Mouse (Mus musculus) left cerebral cortex, adult 11 months (tissue): Measurements from ENCODE around the gene Prr5.

Source experiments
- DNase-seq: peaks from one replicate; pipeline ENCODE4 v3.0.0; 2022; ENCODE audit warnings: low spot score

Gene Prr5

DNA sequence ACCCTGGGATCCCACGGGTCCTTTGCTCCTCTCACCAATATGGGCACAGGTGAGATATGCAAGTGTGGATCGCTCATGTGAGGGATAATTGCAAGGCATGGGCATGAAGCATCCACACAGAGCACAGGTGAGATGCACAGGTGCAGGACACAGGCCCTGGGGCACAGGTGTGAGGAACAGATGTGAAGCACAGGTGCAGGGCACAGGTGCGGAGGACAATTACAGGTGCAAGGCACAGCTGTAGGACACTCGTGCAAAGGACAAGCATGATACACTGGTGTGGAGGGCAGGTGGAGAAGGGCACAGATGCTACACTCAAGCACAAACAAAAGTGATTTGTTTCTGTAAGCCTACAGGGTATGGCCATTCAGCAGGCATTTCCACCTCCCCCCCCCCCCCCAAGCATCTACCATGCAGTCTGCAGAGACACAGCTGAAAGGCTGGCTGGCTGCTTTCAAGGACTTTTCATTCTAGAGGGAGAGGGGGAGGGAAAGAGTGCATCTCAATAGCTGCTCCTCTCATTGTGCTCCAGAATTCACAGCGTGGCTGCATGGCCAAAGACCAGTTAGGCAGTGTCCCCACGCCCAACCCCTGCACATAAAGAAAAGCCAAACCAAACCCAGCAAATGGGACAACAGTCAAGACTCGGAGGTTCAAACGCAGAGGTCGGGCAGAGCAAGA is 11.9 kb upstream of the Prr5 start:
- DNase-seq, result no peak

GRCm38 (mm10) chr15:84658655-84659054 is 10.8 kb upstream of the Prr5 start:
- no peak for DNase-seq

DNA sequence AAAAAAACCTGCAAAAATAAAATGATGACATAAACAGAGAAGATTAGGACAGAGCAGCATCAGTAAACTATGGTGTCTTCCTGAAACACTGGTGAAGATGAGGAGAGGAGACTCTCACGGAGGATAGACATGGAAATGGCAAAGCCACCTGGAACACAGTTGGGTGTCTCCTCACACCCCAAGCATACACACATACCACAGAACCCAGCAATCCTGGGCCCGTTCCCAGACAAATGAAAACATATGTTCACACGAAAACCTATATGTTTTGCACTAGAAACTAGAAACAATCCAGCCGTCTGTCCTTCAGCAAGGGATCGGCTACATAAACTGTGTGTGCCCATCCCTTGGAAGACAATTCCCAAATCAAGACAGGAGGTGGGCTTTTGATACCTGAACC is 9.6 kb upstream of the Prr5 start:
- DNase-seq, result no peak

DNA sequence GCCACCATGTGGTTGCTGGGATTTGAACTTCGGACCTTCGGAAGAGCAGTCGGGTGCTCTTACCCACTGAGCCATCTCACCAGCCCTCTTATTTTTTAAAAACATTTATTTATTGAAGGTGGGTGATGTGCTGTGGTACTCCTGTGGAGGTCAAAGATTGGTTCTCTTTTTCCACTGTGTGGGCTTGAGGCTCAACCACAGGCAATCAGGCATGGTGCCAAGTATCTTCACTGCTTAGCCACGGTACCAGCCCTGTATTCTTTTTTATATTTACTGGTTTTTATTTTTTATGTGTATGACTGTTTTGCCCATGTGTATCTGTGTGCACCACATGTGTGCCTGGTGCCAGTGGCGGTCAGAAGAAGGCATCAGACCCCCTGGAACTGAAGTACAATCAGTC is 8.1 kb upstream of the Prr5 start:
- no peak for DNase-seq

- no peak for DNase-seq
Measured at GRCm38 (mm10) chr15:84662952-84663684, 6.3 kb upstream of the Prr5 start.

DNA sequence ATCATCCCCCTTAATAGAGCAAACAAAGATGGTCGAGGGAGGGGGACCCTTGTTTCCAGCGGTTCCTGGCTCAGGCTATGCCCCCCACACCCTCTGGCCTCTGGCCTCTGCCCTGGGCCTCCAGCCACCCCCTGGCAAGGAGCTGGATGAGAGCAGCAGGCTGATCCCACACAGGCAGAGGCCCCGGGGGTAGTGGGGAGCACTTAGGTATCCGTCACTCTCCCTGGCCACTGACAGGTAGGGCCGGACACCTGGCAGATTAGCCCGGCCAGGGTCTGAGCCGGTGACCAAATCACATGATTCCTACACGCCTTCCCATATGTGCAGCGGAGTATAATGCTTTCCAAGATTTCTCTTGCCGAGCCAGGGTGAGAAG is 5.7 kb upstream of the Prr5 start:
- no peak for DNase-seq

DNA sequence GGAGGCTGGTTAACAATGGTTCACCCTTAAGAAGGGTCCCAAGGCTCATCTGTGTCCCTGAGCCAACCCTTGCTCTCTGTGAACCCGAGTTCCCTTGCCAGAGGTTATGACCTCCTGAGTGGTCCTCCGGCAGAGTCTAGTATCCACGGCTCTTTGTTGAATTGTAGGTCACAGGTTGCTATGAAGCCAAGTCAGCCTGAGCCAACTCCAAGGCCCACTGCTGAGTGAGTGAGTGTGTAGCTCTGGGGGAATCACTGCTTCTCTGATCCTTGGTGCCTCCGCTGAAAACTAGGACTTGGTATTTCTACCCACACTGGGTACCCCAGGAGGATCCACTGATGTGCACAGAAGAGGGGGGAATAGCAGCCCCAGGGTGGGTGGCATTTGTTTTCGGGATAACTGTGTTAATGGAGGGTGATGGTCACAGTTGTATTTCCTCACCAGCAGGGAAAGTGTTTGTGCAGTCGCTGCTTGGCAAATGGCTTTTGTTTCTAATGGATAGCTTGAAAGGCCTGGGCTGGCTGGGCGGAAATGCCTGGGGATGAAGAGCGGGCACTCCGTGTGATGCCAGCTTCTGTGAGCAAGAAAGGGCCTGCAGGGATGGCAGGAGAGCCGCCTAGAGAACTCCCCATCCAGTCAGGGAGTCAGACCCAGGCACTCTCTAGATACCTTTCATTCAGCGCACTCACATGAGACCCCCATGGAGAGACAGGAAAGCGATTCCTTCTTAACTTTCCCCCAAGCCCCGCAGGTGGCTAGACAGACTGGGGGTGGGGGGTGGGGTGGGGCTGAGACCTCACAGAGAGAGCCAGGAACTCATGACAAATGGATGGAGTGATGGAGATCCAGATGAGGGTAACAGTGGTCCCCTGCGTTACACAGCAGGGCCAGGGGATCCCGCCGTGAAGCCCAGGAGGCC is 4.6 kb upstream of the Prr5 start:
- no peak for DNase-seq

DNA sequence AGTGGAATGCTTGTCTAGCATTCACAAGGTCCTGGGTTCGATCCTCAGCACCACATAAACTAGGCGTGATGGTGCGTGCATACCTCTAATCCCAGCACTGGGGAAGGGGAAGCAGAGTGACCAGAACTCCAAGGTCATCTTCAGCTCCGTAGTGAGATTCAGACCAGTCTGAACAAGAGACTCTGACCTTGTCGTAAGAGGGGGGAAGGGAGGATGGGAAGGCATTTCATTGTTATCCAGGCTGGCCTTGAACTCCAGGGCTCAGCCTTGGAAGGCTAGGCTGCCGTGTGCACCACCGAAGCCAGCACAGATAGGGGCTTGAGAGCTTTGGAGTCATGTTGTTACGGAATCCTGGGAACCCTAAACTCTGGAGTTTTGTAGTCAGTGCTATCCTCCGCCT is 3.8 kb upstream of the Prr5 start:
- no peak for DNase-seq

GRCm38 (mm10) chr15:84666065-84666464 is 3.4 kb upstream of the Prr5 start:
- DNase-seq, result no peak

DNA sequence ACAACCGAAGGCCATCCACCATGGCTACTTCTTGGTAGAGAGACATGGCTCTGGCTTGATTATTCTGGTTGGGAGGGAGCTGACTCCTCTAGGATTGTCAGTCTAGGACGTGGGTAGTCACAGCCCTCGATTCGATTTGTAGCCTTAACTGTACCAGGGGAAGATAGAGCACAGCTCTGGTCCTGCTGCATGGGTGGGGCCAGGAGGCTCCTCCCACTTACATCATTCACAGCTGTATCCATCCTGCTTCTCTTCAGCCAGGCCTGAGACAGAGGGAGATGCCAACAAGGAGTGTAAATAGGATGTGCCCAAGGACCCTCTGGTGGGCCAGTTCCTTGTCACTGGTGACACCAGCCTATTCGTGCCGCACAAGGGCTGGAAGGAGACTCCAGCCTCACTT is 1.8 kb upstream of the Prr5 start:
- DNase-seq, result no peak

DNA sequence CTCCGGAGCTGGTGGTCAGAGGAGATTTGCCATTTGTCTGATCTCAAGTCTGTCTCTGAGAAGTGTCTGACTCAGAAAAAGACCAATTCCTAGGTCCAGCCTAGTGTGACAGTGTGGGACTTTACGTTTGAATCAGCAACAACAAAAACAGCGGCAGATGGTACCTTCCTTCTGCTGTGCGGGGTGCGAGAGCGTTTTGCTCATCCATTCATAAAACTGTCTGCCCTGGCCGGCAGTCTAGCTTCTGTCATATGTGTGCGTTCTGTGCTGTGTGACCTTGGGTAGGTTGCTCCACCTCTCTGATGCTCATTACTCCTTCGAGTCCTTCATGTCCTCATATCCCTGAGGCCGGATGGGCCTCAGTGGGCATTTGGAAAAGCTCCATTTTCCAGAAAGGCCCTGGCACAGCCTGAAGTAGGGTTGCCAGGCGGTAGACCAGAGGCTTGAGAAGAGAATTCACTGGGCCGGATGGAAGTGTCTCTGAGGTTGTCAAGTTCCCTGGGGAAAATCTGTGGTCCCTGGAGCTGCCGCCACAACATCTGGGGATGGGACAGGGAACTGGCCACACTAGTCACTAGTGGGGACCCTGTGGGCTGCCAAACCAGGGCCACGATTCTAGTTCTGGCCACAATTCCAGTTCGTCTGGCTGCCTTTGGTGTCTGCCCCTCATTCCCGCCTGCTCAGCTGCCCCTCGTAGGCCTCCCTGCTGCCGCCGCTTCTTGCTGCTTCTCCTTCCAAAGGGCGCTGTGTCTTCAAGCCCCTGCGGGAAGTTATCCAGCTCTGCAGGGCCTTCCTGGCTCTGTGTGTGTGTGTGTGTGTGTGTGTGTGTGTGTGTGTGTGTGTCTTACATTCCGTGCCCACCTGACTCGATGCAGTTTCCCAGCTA is 594 bp downstream of the Prr5 start:
- no peak for DNase-seq

DNA sequence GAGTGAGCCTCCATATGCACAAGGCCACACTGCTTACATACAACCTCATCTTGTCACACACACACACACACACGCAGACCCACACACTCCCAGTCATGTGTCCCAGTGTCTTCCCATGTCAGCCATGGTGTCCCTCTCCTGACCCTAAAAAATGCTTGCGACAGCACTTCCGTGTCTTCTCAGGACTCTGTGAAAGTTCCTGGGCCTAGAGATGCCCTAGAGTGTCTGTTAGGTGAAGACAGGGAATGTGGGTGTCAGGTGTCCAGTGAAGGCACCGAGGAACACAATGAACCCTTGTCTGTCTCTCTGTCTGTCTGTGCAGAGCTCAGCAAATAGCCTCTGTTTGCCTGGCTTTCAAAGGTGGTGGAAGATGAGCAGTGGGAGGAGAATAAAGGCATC is 1.2 kb downstream of the Prr5 start:
- no peak for DNase-seq

- DNase-seq, result no peak
Measured at GRCm38 (mm10) chr15:84671401-84672307, 2.2 kb downstream of the Prr5 start.

DNA sequence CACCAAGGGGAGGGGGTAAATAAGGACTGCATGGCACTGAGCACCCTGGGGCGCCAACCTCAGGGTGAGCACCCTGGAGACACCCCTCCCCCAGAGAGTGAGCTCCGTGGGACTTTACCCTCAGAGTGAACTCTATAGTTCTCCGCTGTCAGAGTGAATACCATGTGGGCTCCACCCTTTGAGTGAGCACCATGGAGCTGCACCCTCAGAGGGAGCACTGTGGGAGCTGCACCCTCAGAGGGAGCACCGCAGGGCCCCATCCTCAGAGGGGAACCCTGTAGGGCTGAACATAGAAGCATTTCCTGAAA is 2.8 kb downstream of the Prr5 start:
- DNase-seq, result no peak

DNA sequence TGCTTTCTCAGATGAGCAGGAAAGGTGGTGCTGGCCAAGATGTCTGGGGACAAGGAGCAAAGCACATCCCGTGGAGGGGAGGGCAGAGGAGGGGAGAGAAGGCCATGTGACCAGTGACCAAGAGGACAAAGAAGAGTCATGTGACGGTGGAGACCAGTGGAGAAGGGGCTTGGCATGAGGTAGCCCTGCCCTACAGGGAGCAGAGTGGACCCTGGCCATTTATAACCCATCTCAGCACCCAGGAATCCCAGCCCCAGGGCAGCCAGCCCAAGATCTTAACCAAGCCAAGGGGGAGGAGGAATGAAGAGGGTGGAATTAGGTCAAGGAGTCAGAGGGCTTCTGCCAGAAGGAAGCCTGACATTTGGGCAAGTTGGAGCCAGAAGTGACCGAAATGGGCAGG is 3.2 kb downstream of the Prr5 start:
- no peak for DNase-seq

GRCm38 (mm10) chr15:84674329-84675067 is 5.1 kb downstream of the Prr5 start:
- DNase-seq, result no peak

- no peak for DNase-seq
Measured at GRCm38 (mm10) chr15:84675317-84675716, 5.9 kb downstream of the Prr5 start.

- no peak for DNase-seq
Measured at GRCm38 (mm10) chr15:84677943-84678342, 8.5 kb downstream of the Prr5 start.

GRCm38 (mm10) chr15:84679090-84679489 is 9.7 kb downstream of the Prr5 start:
- DNase-seq, result no peak

- DNase-seq, result no peak
Measured at GRCm38 (mm10) chr15:84679794-84680193, 10.4 kb downstream of the Prr5 start.
